Mouse (Mus musculus): Measurements from ENCODE around the gene Epn2.
A peak's percentile ranks its signal among the peaks of the same experiment; 100 is the strongest.

Epn2 gene

GRCm38 (mm10) chr11:61489085-61489484 lies 90.4 kb downstream of the Epn2 start:
- no peak for DNase-seq (ENCODE audit: low spot score)

GRCm38 (mm10) chr11:61487936-61488335 lies 91.6 kb downstream of the Epn2 start:
- DNase-seq (ENCODE audit: low spot score), result no peak

GRCm38 (mm10) chr11:61487401-61487800 lies 92.1 kb downstream of the Epn2 start:
- peak; percentile 56 for DNase-seq (ENCODE audit: low spot score)

GRCm38 (mm10) chr11:61486458-61487219 lies 92.8 kb downstream of the Epn2 start:
- no peak for DNase-seq (ENCODE audit: low spot score)

- no peak for DNase-seq (ENCODE audit: low spot score)
Observed at GRCm38 (mm10) chr11:61485541-61486457, 93.7 kb downstream of the Epn2 start.

- no peak for DNase-seq (ENCODE audit: low spot score)
Observed at GRCm38 (mm10) chr11:61484613-61485540, 94.6 kb downstream of the Epn2 start, which contains the start of gene Mfap4. Gene Mfap4, plus strand, starts transcription at chr11:61485431.

- DNase-seq (ENCODE audit: low spot score), result no peak
Observed at GRCm38 (mm10) chr11:61484256-61484612, 95.3 kb downstream of the Epn2 start.

- DNase-seq (ENCODE audit: low spot score), result no peak
Observed at GRCm38 (mm10) chr11:61483226-61483845, 96.2 kb downstream of the Epn2 start.

GRCm38 (mm10) chr11:61481239-61482090 lies 98.0 kb downstream of the Epn2 start:
- no peak for DNase-seq (ENCODE audit: low spot score)

GRCm38 (mm10) chr11:61478788-61479187 lies 100.7 kb downstream of the Epn2 start:
- DNase-seq (ENCODE audit: low spot score), result no peak

- no peak for DNase-seq (ENCODE audit: low spot score)
Observed at GRCm38 (mm10) chr11:61477566-61478508, 101.7 kb downstream of the Epn2 start.

GRCm38 (mm10) chr11:61476786-61477382 lies 102.6 kb downstream of the Epn2 start:
- DNase-seq (ENCODE audit: low spot score), result peak; percentile 37

- DNase-seq (ENCODE audit: low spot score), result no peak
Observed at GRCm38 (mm10) chr11:61473630-61474029, 105.9 kb downstream of the Epn2 start.

GRCm38 (mm10) chr11:61470880-61471279 lies 108.6 kb downstream of the Epn2 start:
- no peak for DNase-seq (ENCODE audit: low spot score)

GRCm38 (mm10) chr11:61469317-61469917 lies 110.1 kb downstream of the Epn2 start:
- DNase-seq (ENCODE audit: low spot score), result no peak

- no peak for DNase-seq (ENCODE audit: low spot score)
Observed at GRCm38 (mm10) chr11:61468534-61468933, 111.0 kb downstream of the Epn2 start.
